Mouse (Mus musculus) urinary bladder, postnatal 10 days (tissue): ENCODE data around the gene Gm10112.

Source experiments
- DNase-seq: peaks from one replicate; pipeline ENCODE4 v3.0.0; 2022; ENCODE audit warnings: low spot score

The Gm10112 gene

GRCm38 (mm10) chrX:111168040-111168439, at the start of gene Gm10112:
TSS of gene Gm10112 (plus strand) at chrX:111168340.
- DNase-seq, result no peak

DNA sequence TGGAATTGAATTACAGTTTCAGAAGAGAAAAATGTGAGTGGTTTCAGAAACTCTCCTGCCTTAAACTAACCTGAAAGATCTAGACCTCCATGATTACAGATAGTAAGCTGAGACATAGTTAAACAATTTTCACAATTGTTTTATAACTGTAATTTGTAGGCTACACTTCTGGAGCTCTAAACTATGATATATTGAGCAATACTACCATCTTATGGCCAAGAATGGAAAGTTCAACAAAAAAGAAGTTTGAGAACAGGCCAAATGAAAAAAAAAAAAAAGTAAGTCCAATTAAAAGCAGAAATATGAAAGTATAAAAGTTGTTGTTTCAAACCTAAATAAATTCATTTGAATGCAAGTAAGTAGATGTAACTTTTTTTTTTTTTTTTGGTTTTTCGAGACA, 21.4 kb downstream of the Gm10112 start:
- DNase-seq, result no peak

- DNase-seq, result no peak
Observed at GRCm38 (mm10) chrX:111196376-111196775, 28.2 kb downstream of the Gm10112 start.

DNA sequence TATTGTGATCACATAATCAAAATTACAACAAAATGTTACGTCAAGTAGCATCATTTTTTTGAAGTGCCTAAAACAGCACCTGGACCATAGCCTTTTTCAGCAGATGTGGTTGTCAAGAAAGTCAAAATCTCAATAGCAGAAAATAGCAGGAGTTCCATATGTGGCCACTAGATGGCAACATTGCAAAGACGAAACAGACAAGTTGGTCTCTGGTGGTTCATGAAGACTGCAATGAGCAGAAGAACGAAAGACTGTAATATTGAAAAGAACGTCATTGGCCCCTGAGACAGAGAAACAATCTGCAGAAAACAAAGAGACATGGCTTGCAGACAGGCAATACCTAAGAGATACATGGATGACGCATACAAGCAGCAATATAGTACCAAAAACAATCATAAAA, 42.1 kb downstream of the Gm10112 start:
- DNase-seq, result no peak
